In the genomic region with DNA sequence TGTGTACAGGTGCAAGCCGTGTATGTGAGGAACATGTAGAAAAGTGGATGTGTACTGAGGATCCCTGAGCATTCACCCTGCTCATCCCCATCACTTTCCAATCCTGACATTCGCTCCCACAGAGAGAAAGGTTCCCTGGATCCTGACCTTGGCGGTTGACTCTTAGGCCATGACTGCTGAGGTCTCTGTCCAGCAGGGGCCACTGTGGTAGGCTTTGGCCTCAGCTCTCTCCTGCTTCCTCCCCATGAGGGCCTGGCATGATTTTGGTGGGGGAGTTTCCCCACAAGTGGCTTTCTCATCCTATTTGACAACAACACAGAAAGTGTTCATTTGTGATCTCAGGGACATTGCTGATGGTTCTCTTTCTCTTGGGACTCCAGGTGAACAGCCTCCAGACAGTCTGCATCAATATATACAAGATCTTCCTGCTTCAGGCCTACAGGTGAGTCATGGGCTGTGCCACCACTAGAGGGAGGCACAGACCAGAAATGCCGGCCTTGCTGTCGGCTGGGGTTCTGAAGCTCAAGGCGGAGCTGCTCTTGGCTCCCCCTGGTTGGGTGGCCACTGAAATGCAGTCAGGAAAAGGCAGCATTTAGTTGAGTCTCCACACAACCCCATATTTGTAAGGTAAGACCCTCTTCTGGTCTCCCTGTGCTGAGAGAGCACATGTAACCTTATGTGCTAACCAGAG, we compare ENCODE assay signal across 10 mouse cellular contexts. TPM values are rescaled to one million over a fixed set of nuclear protein-coding genes. Genes with fewer than 3 reads are reported as not detected.
A peak's percentile ranks its signal among the peaks of the same experiment; 100 is the strongest.
DNase-seq lines count a peak whose midpoint lies in the region; ATAC-seq and TF ChIP-seq lines count a peak whose summit lies in the region.
"Had no signal": no experiment of that assay in that cellular context is flagged by ENCODE, and none has a peak within 500 bp of the region (broad histone marks: within the 10 kb centered on the region; RNA-seq: fewer than 3 reads in every experiment).

No protein-coding gene starts in this region.

- intact Hi-C loops in left cerebral cortex, postnatal 4 days (cut with DNase I) = no loop called here

- WGBS in heart, embryonic 11.5 days (ENCODE audit: insufficient replicate concordance) = 33% methylated on average over 6 of the region's 6 CpGs
- WGBS in intestine, embryonic 15.5 days = 35% methylated on average over 6 of the region's 6 CpGs

- no peaks in the 10 kb centered on the region; the same call in 1 of the 2 replicates for H3K36me3 ChIP-seq in heart, embryonic 11.5 days (ENCODE audit: control insufficient read depth, insufficient read depth, low read length)
- 0 out of 2 replicates have a peak, but pooled peaks cover 3% of the 10 kb centered on the region for H3K36me3 ChIP-seq in intestine, embryonic 15.5 days

- TF ChIP-seq POLR2A in embryonic fibroblast, embryonic 13.5 days (IDR thresholded peaks at IDR 0.05; ENCODE audit: low read depth, low read length) = no peak

- TF ChIP-seq CTCF in embryonic fibroblast, embryonic 13.5 days (IDR thresholded peaks at IDR 0.05; ENCODE audit: borderline replicate concordance, insufficient read depth, low read length) = peak; percentile 85

- H3K4me3 ChIP-seq in heart, embryonic 11.5 days (ENCODE audit: low read depth, low read length) = no peak overlapping the region
- no peak overlapping the region for H3K4me3 ChIP-seq in embryonic fibroblast, embryonic 13.5 days (ENCODE audit: insufficient read depth, low read length)
- H3K4me3 ChIP-seq in intestine, embryonic 15.5 days (replicated peaks) = no peak overlapping the region
- H3K4me3 ChIP-seq: embryonic facial prominence, embryonic 15.5 days; stomach, embryonic 15.5 days had no signal

- DNase-seq in heart, adult 8-10 months (ENCODE audit: low spot score) = peak; percentile 4
- DNase-seq in adrenal gland, adult 2 months = peak; percentile 57
- peak; percentile 67 for DNase-seq in left cerebral cortex, postnatal 4 days
- DNase-seq in neural tube, embryonic 10.5 days (ENCODE audit: extremely low spot score, low spot score) = peak; percentile 34
- peak; percentile 36 for DNase-seq in telencephalon, adult 2 months (ENCODE audit: low read depth, low spot score)

- H3K4me1 ChIP-seq in heart, embryonic 11.5 days (ENCODE audit: control insufficient read depth, insufficient read depth, low read length) = no peaks in the 10 kb centered on the region
- no peaks in the 10 kb centered on the region for H3K4me1 ChIP-seq in embryonic fibroblast, embryonic 13.5 days (ENCODE audit: control insufficient read depth, insufficient read depth, low read length)
- no peaks in the 10 kb centered on the region for H3K4me1 ChIP-seq in intestine, embryonic 15.5 days (replicated peaks)
- H3K4me1 ChIP-seq: embryonic facial prominence, embryonic 15.5 days; stomach, embryonic 15.5 days had no signal

- no peak for ATAC-seq in heart, embryonic 11.5 days (replicated peaks; ENCODE audit: insufficient number of reproducible peaks, low FRiP score, low TSS enrichment)
- peak; percentile 84 for ATAC-seq in intestine, embryonic 15.5 days

- no peaks in the 10 kb centered on the region for H3K9me3 ChIP-seq in heart, embryonic 11.5 days (replicated peaks; ENCODE audit: control insufficient read depth, low read length)
- no peaks in the 10 kb centered on the region for H3K9me3 ChIP-seq in intestine, embryonic 15.5 days
- H3K9me3 ChIP-seq: embryonic facial prominence, embryonic 15.5 days; stomach, embryonic 15.5 days had no signal

- no peak overlapping the region for H3K4me2 ChIP-seq in heart, embryonic 11.5 days
- H3K4me2 ChIP-seq in intestine, embryonic 15.5 days (replicated peaks) = no peak overlapping the region
- H3K4me2 ChIP-seq: embryonic facial prominence, embryonic 15.5 days; stomach, embryonic 15.5 days had no signal

- H3K9ac ChIP-seq in heart, embryonic 11.5 days (ENCODE audit: low read depth, low read length) = no peak overlapping the region
- no peak overlapping the region for H3K9ac ChIP-seq in intestine, embryonic 15.5 days
- H3K9ac ChIP-seq: embryonic facial prominence, embryonic 15.5 days; stomach, embryonic 15.5 days had no signal

- H3K27ac ChIP-seq in heart, embryonic 11.5 days (ENCODE audit: low read depth, low read length) = no peak overlapping the region
- no peak overlapping the region for H3K27ac ChIP-seq in embryonic fibroblast, embryonic 13.5 days (ENCODE audit: insufficient read depth, low read length)
- no peak overlapping the region for H3K27ac ChIP-seq in intestine, embryonic 15.5 days
- H3K27ac ChIP-seq: embryonic facial prominence, embryonic 15.5 days; stomach, embryonic 15.5 days had no signal

- no peaks in the 10 kb centered on the region for H3K27me3 ChIP-seq in heart, embryonic 11.5 days (ENCODE audit: control insufficient read depth, insufficient read depth, low read length)
- H3K27me3 ChIP-seq in intestine, embryonic 15.5 days (replicated peaks) = no peaks in the 10 kb centered on the region
- H3K27me3 ChIP-seq: embryonic facial prominence, embryonic 15.5 days; stomach, embryonic 15.5 days had no signal

RNA-seq across cellular contexts. Expression of a gene that starts 19.8 kb away (rescaled TPM):
- total RNA-seq in heart, adult 8-10 months (2022) = under 1 TPM in 3 of 4 experiments, not detected in 1; 0.08 to 0.28 (median 0.11) TPM
- 2.3 and 3.5 TPM in 2 replicates for polyA plus RNA-seq in heart, embryonic 11.5 days (2014; fragmentation: Nextera tagmentation; extraction: Ambion mirVana)
- 1 to 10 TPM; 6.2 to 6.8 TPM for total RNA-seq in adrenal gland, adult 2 months (2021)
- 12.0 and 21.4 TPM in 2 replicates for polyA plus RNA-seq in adrenal gland, adult 2 months (2012; rRNA removed)
- polyA plus RNA-seq in embryonic fibroblast, embryonic 13.5 days (2011; ENCODE audit: insufficient read length, low read depth, missing spikeins) = 6.5 and 6.6 TPM in 2 replicates
- polyA plus RNA-seq in intestine, embryonic 15.5 days (2015; fragmentation: Nextera tagmentation; extraction: Ambion mirVana) = 5.1 and 5.7 TPM in 2 replicates
- 10 to 100 TPM; 15.7 to 18.5 TPM for total RNA-seq in left cerebral cortex, postnatal 4 days (2021)

RNA-seq across cellular contexts. Expression of a gene that starts 31.3 kb away (rescaled TPM):
- total RNA-seq in heart, adult 8-10 months (2022) = not detected
- polyA plus RNA-seq in heart, embryonic 11.5 days (2014; fragmentation: Nextera tagmentation; extraction: Ambion mirVana) = not detected in 2 replicates
- total RNA-seq in adrenal gland, adult 2 months (2021) = not detected
- not detected in 2 replicates for polyA plus RNA-seq in adrenal gland, adult 2 months (2012; rRNA removed)
- not detected in 2 replicates for polyA plus RNA-seq in embryonic fibroblast, embryonic 13.5 days (2011; ENCODE audit: insufficient read length, low read depth, missing spikeins)
- not detected in 2 replicates for polyA plus RNA-seq in intestine, embryonic 15.5 days (2015; fragmentation: Nextera tagmentation; extraction: Ambion mirVana)
- not detected for total RNA-seq in left cerebral cortex, postnatal 4 days (2021)
- polyA plus RNA-seq: embryonic facial prominence, embryonic 15.5 days; stomach, embryonic 15.5 days had no signal

RNA-seq across cellular contexts. Expression of a gene that starts 42.7 kb away (rescaled TPM):
- total RNA-seq in heart, adult 8-10 months (2022) = 10 to 100 TPM; 58.9 to 76.0 (median 68.1) TPM
- polyA plus RNA-seq in heart, embryonic 11.5 days (2014; fragmentation: Nextera tagmentation; extraction: Ambion mirVana) = 119 and 129 TPM in 2 replicates
- 100 to 1,000 TPM; 161 to 166 TPM for total RNA-seq in adrenal gland, adult 2 months (2021)
- 118 and 141 TPM in 2 replicates for polyA plus RNA-seq in adrenal gland, adult 2 months (2012; rRNA removed)
- 140 and 159 TPM in 2 replicates for polyA plus RNA-seq in embryonic fibroblast, embryonic 13.5 days (2011; ENCODE audit: insufficient read length, low read depth, missing spikeins)
- polyA plus RNA-seq in intestine, embryonic 15.5 days (2015; fragmentation: Nextera tagmentation; extraction: Ambion mirVana) = 137 and 164 TPM in 2 replicates
- total RNA-seq in left cerebral cortex, postnatal 4 days (2021) = 100 to 1,000 TPM; 110 to 118 TPM

RNA-seq across cellular contexts. Expression of a gene that starts 58.1 kb away (rescaled TPM):
- not detected for total RNA-seq in heart, adult 8-10 months (2022)
- not detected in 2 replicates for polyA plus RNA-seq in heart, embryonic 11.5 days (2014; fragmentation: Nextera tagmentation; extraction: Ambion mirVana)
- under 1 TPM; 0.20 to 0.48 TPM for total RNA-seq in adrenal gland, adult 2 months (2021)
- 0.09 and 0.17 TPM in 2 replicates for polyA plus RNA-seq in adrenal gland, adult 2 months (2012; rRNA removed)
- polyA plus RNA-seq in embryonic fibroblast, embryonic 13.5 days (2011; ENCODE audit: insufficient read length, low read depth, missing spikeins) = not detected in 2 replicates
- 10.4 and 13.2 TPM in 2 replicates for polyA plus RNA-seq in intestine, embryonic 15.5 days (2015; fragmentation: Nextera tagmentation; extraction: Ambion mirVana)
- not detected for total RNA-seq in left cerebral cortex, postnatal 4 days (2021)

Comparison
In these comparisons a context has a peak if more than half of its experiments do, and no peak if none do; other contexts are left out.
1. DNase-seq: peak in every context shown above with its lines; median percentile 67 in left cerebral cortex, postnatal 4 days; 57 in adrenal gland, adult 2 months; 36 in telencephalon, adult 2 months; 34 in neural tube, embryonic 10.5 days; 4 in heart, adult 8-10 months.